Mouse (Mus musculus): ENCODE results near the gene Pemt.
"Not testable (repeated sequence)": the region's sequence is repeated elsewhere in the genome, so short reads cannot be mapped to it uniquely, and the experiment has no call there.

Pemt gene

GRCm38 (mm10) chr11:59956749-59957148 is 89.5 kb downstream of the Pemt start:
- in situ Hi-C loops (cut with MboI, MseI) = no loop called here

- in situ Hi-C loops (cut with MboI, MseI) = no loop called here
These were observed 93.4 kb downstream of the Pemt start for GRCm38 (mm10) chr11:59952892-59953291.

GRCm38 (mm10) chr11:59948401-59948767 is 97.9 kb downstream of the Pemt start:
- in situ Hi-C loops (cut with MboI, MseI) = no loop called here

- in situ Hi-C loops (cut with MboI, MseI) = no loop called here
These were observed 98.4 kb downstream of the Pemt start, which contains the start of gene Med9 for GRCm38 (mm10) chr11:59947752-59948400. TSS of gene Med9 (plus strand) at chr11:59948206.

- in situ Hi-C loops (cut with MboI, MseI) = not testable (repeated sequence)
These were observed 101.4 kb downstream of the Pemt start for GRCm38 (mm10) chr11:59944855-59945254.

GRCm38 (mm10) chr11:59941391-59941790 is 104.9 kb downstream of the Pemt start:
- in situ Hi-C loops (cut with MboI, MseI) = no loop called here

- in situ Hi-C loops (cut with MboI, MseI) = no loop called here
These were observed 105.6 kb downstream of the Pemt start for GRCm38 (mm10) chr11:59940645-59941044.

- in situ Hi-C loops (cut with MboI, MseI) = no loop called here
These were observed 106.5 kb downstream of the Pemt start for GRCm38 (mm10) chr11:59939821-59940220.

GRCm38 (mm10) chr11:59937615-59938014 is 108.7 kb downstream of the Pemt start:
- in situ Hi-C loops (cut with MboI, MseI) = no loop called here

GRCm38 (mm10) chr11:59937023-59937422 is 109.3 kb downstream of the Pemt start:
- in situ Hi-C loops (cut with MboI, MseI) = no loop called here

GRCm38 (mm10) chr11:59933943-59934342 is 112.3 kb downstream of the Pemt start:
- in situ Hi-C loops (cut with MboI, MseI) = no loop called here

- in situ Hi-C loops (cut with MboI, MseI) = no loop called here
These were observed 113.5 kb downstream of the Pemt start for GRCm38 (mm10) chr11:59932560-59933337.

- in situ Hi-C loops (cut with MboI, MseI) = no loop called here
These were observed 116.3 kb downstream of the Pemt start for GRCm38 (mm10) chr11:59930031-59930430.

GRCm38 (mm10) chr11:59921265-59921664 is 125.0 kb downstream of the Pemt start:
- in situ Hi-C loops (cut with MboI, MseI) = loop anchor here (10.0 to 25.0 kb wide), 2 partner anchors 546 to 1116 kb away; partner anchors contain the start of gene Prss38
